Mouse (Mus musculus) liver, embryonic 15.5 days (tissue): ENCODE results near the gene Sdr9c7. TPM values are rescaled to one million over a fixed set of nuclear protein-coding genes. Genes with fewer than 3 reads are reported as not detected.
"Not testable (repeated sequence)": the region's sequence is repeated elsewhere in the genome, so short reads cannot be mapped to it uniquely, and the experiment has no call there.

Source experiments
- ATAC-seq: fragments of 200-750 bp; cut with Nextera tagmentation; 2 replicates; pipeline ENCODE4 v1.8.0; 2017; ENCODE audit warnings: moderate number of reproducible peaks, mild to moderate bottlenecking, moderate library complexity; ENCODE audit not compliant: insufficient read depth
- H3K27ac ChIP-seq: fragments of 300-500 bp; sonication (generic); replicated peaks from 2 replicates; pipeline ENCODE4 v1.5.1; 2015; ENCODE audit warnings: mild to moderate bottlenecking, inconsistent platforms
- H3K27me3 ChIP-seq: fragments of 300-500 bp; sonication (generic); 2 replicates; pipeline ENCODE4 v1.6.1; 2015; ENCODE audit warnings: mild to moderate bottlenecking, inconsistent platforms
- H3K36me3 ChIP-seq: fragments of 300-500 bp; sonication (generic); replicated peaks from 2 replicates; pipeline ENCODE4 v1.6.1; 2015; ENCODE audit warnings: moderate library complexity, mild to moderate bottlenecking, inconsistent platforms
- H3K4me1 ChIP-seq: fragments of 300-500 bp; sonication (generic); replicated peaks from 2 replicates; pipeline ENCODE4 v1.6.1; 2015; ENCODE audit warnings: inconsistent platforms
- H3K4me2 ChIP-seq: fragments of 300-500 bp; sonication (generic); 2 replicates; pipeline ENCODE4 v1.6.1; 2015; ENCODE audit warnings: moderate library complexity, mild to moderate bottlenecking, inconsistent platforms
- H3K4me3 ChIP-seq: fragments of 300-500 bp; sonication (generic); replicated peaks from 2 replicates; pipeline ENCODE4 v1.5.1; 2015; ENCODE audit warnings: mild to moderate bottlenecking, inconsistent platforms
- H3K9ac ChIP-seq: fragments of 300-500 bp; sonication (generic); 2 replicates; pipeline ENCODE4 v1.6.1; 2015; ENCODE audit warnings: moderate library complexity, mild to moderate bottlenecking, inconsistent platforms
- H3K9me3 ChIP-seq: fragments of 300-500 bp; sonication (generic); replicated peaks from 2 replicates; pipeline ENCODE4 v1.6.1; 2016; ENCODE audit warnings: inconsistent platforms
- WGBS: fragments of 180-500 bp; shearing (Covaris S2); methylation state at CpG from one replicate; pipeline ENCODE4 v1.1.7; 2015; ENCODE audit warnings: mixed read lengths; ENCODE audit not compliant: insufficient replicate concordance; 5-methylcytosine and 5-hydroxymethylcytosine counted together
- polyA plus RNA-seq: library from polyadenylated mRNA; unstranded; fragments of >200 nt; fragmentation: Nextera tagmentation; extraction: Ambion mirVana; gene quantifications from 2 replicates; pipeline ENCODE4 v1.2.1, GENCODE M21; 2015

Sdr9c7 gene
- polyA plus RNA-seq, 1 experiment from 2014 or later, result not detected

DNA sequence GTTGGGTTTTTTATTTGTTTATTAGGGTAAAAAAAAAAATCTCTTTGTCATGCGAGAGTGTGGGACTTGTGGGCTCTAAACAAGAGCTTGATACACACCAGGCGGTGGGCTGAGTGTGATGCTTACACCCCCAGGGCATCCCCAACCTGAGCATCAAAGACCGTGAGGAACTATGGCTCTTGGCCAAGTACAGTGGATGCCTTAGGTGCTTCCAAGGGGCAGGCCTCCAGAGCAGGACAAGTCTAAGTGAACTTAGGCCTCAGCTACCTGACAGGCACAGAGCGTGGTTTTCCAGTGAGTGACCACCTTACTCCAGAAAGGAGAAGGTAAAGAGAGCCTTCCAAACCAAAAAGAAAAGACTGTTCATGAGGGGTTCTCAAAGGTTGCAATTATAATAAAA, 11.3 kb upstream of the Sdr9c7 start:
- H3K4me3 ChIP-seq, result no peak overlapping the region
- no peaks in the 10 kb centered on the region for H3K36me3 ChIP-seq
- H3K27ac ChIP-seq, result no peak overlapping the region
- no peak for ATAC-seq
- 63% methylated on average over 4 of the region's 4 CpGs for WGBS
- H3K9me3 ChIP-seq, result no peaks in the 10 kb centered on the region
- no peak overlapping the region for H3K4me2 ChIP-seq
- H3K9ac ChIP-seq, result no peak overlapping the region
- 0 out of 2 replicates have a peak, but pooled peaks cover 7% of the 10 kb centered on the region for H3K4me1 ChIP-seq
- no peaks in the 10 kb centered on the region for H3K27me3 ChIP-seq

DNA sequence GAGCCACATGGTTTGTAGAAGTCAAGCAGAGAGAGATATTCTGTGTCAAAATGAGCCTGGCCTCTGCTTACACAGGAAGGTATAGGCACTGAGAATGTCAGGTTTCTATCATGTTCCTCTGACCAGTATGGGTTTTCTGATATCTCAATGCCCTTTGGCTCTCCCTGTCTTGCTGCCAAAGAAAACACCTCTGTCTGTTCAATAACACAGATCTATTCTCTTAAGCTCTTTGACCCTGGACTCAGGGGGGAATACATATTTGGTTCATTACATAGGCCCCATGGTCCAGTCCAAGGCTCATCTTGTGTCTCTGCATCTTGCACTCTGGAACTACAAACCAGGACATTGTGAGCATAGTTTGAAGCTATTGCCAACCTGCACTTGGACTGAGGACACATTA, 9.7 kb upstream of the Sdr9c7 start, which contains the start of gene Rdh7:
Rdh7 (minus strand) TSS at position 213 of the 400 bp plus-strand sequence.
- Histone ChIP-seq H3K9me3 (no peaks in the 10 kb centered on the region), H3K9ac (no peak within 1 kb of the TSS), H3K4me1 (0 out of 2 replicates have a peak, but pooled peaks cover 7% of the 10 kb centered on the region), H3K27ac (peak within 1 kb of the TSS; percentile 53), H3K4me3 (no peak within 1 kb of the TSS), H3K27me3 (no peaks in the 10 kb centered on the region), H3K36me3 (no peaks in the 10 kb centered on the region), H3K4me2 (no peak within 1 kb of the TSS)
- ATAC-seq, result peak; percentile 59

DNA sequence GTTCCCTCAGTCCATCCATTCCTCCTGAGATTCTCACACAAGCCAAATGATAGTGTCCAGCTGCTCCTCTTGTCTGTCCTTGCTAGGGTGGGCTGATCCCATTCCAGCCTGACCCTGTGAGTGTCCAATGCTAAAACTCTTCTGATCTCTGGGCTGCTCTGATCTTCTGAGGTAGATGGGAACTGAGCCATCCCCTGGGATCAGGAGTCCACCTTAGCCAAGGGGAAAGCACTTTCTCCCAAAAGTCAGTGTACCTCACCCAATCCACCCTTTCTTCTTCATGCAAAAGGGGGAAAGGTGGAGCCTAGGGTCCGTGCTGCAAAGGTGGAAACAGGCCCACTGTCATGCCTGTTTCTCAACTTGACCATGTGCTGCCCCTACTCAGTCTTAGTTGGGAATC, 6.8 kb upstream of the Sdr9c7 start:
- no peak for ATAC-seq
- H3K36me3 ChIP-seq, result no peaks in the 10 kb centered on the region
- H3K27me3 ChIP-seq, result no peaks in the 10 kb centered on the region
- H3K4me2 ChIP-seq, result no peak overlapping the region
- no peaks in the 10 kb centered on the region for H3K9me3 ChIP-seq
- WGBS, result 69% methylated on average over 1 of the region's 1 CpGs
- no peak overlapping the region for H3K27ac ChIP-seq
- H3K4me3 ChIP-seq, result no peak overlapping the region
- peaks cover 14% of the 10 kb centered on the region; the same call in 1 of the 2 replicates for H3K4me1 ChIP-seq
- H3K9ac ChIP-seq, result no peak overlapping the region

DNA sequence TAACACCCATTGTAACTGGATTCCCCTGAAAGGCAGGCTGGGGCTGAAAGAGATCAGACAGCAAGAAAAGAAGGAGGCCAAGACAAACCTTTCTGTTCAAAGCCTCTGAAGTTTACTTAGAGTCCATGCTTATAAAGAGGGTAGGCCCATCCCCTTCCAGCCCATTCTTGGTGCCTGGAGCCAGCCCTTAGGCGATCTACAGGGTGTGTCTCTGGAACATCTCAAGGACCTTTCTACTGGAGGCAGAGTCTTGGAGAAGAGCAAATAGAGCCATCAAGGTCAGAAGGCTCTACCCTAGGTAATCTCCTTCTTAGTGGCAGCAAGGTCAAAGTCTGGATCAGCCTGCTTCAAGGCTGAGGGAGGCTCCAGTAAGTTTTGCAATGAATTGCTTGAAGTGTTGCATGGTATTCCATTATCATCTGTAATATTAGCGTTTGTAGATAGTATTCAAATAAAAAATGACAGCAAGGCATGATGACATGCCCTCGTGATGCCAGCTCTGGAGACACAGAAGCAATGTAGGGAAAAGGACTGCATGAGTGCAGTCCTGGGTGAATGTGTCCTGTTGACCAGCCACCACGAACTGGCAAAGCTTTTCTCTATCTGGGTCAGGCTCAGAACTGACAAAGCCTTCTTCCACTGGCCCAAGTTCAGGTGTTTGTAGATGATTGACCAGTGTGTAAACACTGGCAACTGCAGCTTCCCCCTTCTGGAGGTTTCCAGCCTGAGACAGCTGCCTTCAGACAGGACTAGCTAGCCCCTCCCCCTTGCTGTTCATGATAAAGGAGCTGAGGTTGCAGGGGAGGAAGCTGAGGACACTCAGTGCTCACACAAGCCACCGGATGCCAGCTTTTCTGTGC, 4.9 kb upstream of the Sdr9c7 start:
- not testable (repeated sequence) for H3K4me2 ChIP-seq, H3K9ac ChIP-seq, H3K9me3 ChIP-seq, H3K27me3 ChIP-seq, H3K36me3 ChIP-seq, H3K4me3 ChIP-seq
- peaks cover 12% of the 10 kb centered on the region; the same call in 1 of the 2 replicates for H3K4me1 ChIP-seq
- WGBS, result 28% methylated on average over 5 of the region's 5 CpGs
- peak overlapping the region; percentile 41; the same call in 1 of the 2 replicates for H3K27ac ChIP-seq
- ATAC-seq, result peak; percentile 58

DNA sequence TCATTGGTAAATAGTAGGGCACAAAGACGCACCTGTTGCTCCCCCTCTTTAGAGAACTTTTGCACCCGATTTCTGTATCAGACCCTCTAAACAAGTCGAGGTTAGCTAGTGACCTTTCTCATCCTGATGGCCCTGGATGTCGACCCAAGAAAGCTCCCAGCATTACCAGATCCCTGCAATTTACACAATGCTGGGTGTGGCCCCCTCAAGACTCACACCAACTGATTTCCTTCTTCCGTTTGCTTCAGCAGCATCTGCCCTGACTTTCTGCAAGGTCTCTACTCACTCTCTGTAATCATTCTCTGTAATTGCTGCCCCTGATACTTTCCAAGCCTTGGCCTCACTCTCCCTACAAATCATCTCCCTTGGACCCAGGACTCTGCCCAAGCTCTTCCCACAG, 1.6 kb upstream of the Sdr9c7 start:
- H3K36me3 ChIP-seq, result no peaks in the 10 kb centered on the region
- H3K4me3 ChIP-seq, result no peak overlapping the region
- H3K4me2 ChIP-seq, result no peak overlapping the region
- H3K9ac ChIP-seq, result no peak overlapping the region
- H3K4me1 ChIP-seq, result peaks cover 8% of the 10 kb centered on the region; the same call in 1 of the 2 replicates
- no peak overlapping the region for H3K27ac ChIP-seq
- no peaks in the 10 kb centered on the region for H3K27me3 ChIP-seq
- H3K9me3 ChIP-seq, result no peaks in the 10 kb centered on the region
- WGBS, result 30% methylated on average over 5 of the region's 5 CpGs
- no peak for ATAC-seq

DNA sequence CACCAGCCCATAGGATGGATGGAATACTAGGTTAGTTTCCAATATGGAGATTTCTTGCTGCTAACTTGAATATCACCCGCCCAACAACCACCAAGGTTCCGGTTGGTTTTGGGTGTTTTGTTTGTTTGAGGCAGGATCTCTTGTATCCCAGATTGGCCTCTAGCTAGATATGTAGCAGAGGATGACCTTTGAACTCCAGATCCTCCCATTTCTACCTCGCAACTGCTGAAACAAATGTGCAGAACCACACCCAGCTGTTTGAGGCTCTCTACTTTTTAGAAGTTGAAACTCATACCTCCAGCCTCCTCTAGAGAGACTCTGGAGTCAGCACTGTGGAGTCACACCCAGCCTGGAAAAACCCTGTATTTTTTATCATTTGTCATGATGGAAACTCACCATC, 812 bp upstream of the Sdr9c7 start:
- no peak overlapping the region for H3K27ac ChIP-seq
- no peaks in the 10 kb centered on the region for H3K27me3 ChIP-seq
- no peak overlapping the region for H3K9ac ChIP-seq
- ATAC-seq, result no peak
- 49% methylated on average over 3 of the region's 3 CpGs for WGBS
- no peaks in the 10 kb centered on the region for H3K9me3 ChIP-seq
- H3K36me3 ChIP-seq, result no peaks in the 10 kb centered on the region
- H3K4me2 ChIP-seq, result no peak overlapping the region
- H3K4me1 ChIP-seq, result peaks cover 8% of the 10 kb centered on the region; the same call in 1 of the 2 replicates
- H3K4me3 ChIP-seq, result no peak overlapping the region

DNA sequence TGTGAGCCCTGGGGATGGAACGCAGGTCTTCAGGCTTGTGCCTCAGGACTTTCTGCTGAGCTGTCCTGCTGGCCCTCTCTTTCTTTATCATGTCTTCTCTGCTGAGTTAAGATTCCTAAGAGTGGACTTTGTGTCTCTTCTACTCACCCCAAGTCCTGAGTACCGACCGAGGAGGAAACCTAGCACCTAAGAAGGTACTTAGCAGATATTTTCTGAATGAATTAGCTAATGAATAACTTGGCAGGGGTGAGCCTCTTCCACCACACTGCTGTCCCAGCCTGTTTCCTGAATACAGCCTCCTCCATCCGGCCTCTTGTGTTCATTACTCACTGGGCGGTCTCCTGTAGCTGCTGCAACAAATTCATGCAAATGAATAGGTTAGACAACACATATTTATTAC, 1.5 kb downstream of the Sdr9c7 start:
- H3K4me3 ChIP-seq, result no peak overlapping the region

DNA sequence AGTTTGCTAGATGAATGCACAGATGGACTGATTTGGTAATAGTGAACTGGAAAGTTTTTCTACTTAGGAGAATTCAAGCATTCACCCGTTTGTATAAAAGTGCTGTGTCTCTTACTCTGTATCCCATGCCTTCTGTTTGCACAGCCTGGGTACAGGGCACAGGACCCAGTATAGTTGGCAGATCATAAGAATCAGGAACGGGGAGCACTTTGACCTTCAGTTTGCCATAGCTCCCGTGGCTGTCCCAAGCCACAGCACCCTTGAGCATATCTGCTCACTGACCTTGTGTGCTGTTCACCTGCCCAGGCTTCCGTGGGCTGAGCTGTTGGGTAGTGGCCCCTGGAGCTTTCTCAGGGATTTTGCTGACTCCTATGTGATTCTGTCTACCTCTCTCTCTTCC, 3.4 kb downstream of the Sdr9c7 start:
- WGBS, result 49% methylated on average over 4 of the region's 4 CpGs
- Histone ChIP-seq H3K9ac (no peak overlapping the region), H3K4me3 (no peak overlapping the region), H3K4me1 (no peaks in the 10 kb centered on the region), H3K36me3 (no peaks in the 10 kb centered on the region), H3K9me3 (no peaks in the 10 kb centered on the region), H3K27me3 (no peaks in the 10 kb centered on the region), H3K4me2 (no peak overlapping the region), H3K27ac (no peak overlapping the region)
- ATAC-seq, result no peak

More for the DNA sequence above, 1.5 kb downstream of the Sdr9c7 start:
- 38% methylated on average over 5 of the region's 5 CpGs for WGBS
- Histone ChIP-seq H3K9ac (no peak overlapping the region), H3K27ac (no peak overlapping the region), H3K27me3 (no peaks in the 10 kb centered on the region), H3K36me3 (no peaks in the 10 kb centered on the region), H3K4me2 (no peak overlapping the region), H3K4me1 (0 out of 2 replicates have a peak, but pooled peaks cover 3% of the 10 kb centered on the region), H3K9me3 (no peaks in the 10 kb centered on the region)
- no peak for ATAC-seq

DNA sequence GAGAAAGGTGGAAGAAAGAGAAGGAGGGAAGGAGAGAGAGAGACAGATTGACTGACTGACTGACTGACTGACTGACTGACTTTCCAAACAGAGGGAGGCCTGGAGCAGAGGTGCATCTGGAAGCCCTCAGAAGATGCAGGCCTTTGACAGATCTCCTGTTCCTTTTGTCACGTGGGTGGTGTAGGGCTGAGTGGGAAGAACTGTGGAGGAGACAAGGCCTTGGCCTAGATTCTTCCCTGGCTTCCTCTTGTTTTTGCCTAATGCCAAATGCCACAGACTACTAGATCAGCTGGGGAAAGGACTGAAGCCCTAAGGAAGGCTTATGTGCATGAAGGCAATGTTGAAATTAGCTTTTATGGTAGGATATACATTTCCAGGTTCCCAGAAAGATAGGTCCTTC, 4.8 kb downstream of the Sdr9c7 start:
- Histone ChIP-seq H3K9ac (no peak overlapping the region), H3K4me3 (no peak overlapping the region)

DNA sequence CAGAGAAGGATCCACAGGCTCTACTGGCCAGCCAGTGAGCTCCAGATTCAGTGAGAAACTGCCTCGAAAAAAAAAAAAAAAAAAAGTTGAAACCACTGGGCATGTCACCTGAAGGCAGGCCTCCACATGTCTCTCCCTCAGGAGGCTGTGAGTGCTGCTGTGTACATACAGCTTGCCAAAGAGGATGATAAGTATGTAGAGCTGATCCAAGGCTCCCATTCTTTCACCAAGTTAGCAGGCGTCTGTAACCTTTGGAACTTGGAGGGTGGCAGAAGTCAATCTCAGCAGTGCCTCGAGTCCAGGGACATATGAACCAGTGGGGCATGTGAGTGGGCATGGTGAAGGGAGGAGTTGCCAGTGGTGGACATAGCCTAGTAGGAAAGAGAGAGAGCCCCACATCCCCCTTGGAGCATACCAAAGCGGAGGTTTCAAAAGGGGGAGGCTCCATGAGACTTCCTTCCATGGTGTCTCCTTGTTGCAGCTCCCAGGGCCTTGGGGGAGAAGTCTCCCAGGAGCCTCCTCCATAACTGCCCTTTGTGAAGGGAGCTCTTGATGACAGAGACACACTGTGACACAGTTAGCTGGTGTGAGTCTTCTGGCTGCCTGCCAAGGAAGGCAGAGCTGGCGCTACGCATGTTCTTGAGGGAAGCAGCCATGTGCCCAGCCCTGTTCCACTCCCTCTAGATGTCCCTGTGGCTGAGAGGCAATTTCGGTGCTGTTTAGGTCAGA, 6.6 kb downstream of the Sdr9c7 start:
- Histone ChIP-seq H3K4me1 (no peaks in the 10 kb centered on the region), H3K27ac (no peak overlapping the region), H3K9ac (no peak overlapping the region), H3K9me3 (no peaks in the 10 kb centered on the region), H3K36me3 (no peaks in the 10 kb centered on the region), H3K27me3 (no peaks in the 10 kb centered on the region), H3K4me2 (no peak overlapping the region), H3K4me3 (no peak overlapping the region)
- 56% methylated on average over 7 of the region's 7 CpGs for WGBS
- ATAC-seq, result no peak

More for the DNA sequence above, 4.8 kb downstream of the Sdr9c7 start:
- WGBS, result 38% methylated on average over 1 of the region's 1 CpGs
- ATAC-seq, result no peak
- no peaks in the 10 kb centered on the region for H3K36me3 ChIP-seq
- no peaks in the 10 kb centered on the region for H3K4me1 ChIP-seq
- no peaks in the 10 kb centered on the region for H3K27me3 ChIP-seq
- no peak overlapping the region for H3K4me2 ChIP-seq
- H3K9me3 ChIP-seq, result no peaks in the 10 kb centered on the region
- H3K27ac ChIP-seq, result no peak overlapping the region

DNA sequence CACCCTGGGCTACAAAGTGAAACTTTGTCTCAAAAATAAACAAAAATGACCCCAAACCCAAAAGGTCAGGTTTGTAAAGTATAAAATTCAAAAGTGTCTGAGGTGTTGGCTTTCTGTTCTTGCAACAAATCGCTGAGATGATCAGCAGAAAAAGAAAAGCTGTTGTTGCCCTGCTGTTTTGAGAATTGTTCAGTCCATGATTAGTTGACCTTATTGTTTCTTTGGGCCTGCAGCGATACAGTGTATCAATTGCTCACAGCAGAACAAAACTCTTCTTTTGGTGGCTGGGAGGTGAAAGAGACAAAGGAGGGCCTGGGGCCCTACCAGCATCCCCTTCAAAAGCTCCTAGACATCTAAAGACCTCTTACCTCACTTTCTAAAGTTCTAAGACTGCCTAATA, 7.8 kb downstream of the Sdr9c7 start:
- WGBS, result 43% methylated on average over 2 of the region's 2 CpGs
- H3K36me3 ChIP-seq, result no peaks in the 10 kb centered on the region
- H3K4me3 ChIP-seq, result no peak overlapping the region
- H3K27me3 ChIP-seq, result no peaks in the 10 kb centered on the region
- H3K27ac ChIP-seq, result no peak overlapping the region
- H3K4me2 ChIP-seq, result no peak overlapping the region
- H3K9me3 ChIP-seq, result no peaks in the 10 kb centered on the region
- H3K9ac ChIP-seq, result no peak overlapping the region
- no peaks in the 10 kb centered on the region for H3K4me1 ChIP-seq
- ATAC-seq, result no peak
